Comparison of ENCODE assay signal across 18 mouse cellular contexts in the genomic region with DNA sequence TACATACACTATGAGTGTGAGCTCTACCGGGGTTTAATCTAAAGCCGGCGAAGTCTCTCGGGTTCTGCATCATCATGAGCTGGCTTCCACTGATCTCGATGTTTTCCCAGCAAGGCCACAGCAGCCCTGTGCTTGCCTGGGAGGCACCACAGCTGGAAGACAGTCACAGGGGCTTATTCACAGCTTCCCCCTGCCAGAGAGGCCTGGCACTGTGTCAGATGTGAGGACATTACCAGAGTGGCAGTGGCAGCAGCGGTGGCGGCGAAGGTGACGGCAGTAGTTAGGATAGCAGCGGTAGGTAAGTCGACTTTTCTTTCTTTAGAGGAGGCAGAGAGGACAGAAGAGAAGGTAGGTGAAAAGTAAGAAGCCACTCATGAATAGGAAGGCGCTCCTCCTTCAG. TPM values are rescaled to one million over a fixed set of nuclear protein-coding genes. Genes with fewer than 3 reads are reported as not detected.
DNase-seq lines count a peak whose midpoint lies in the region; ATAC-seq and TF ChIP-seq lines count a peak whose summit lies in the region.
"Had no signal": no experiment of that assay in that cellular context is flagged by ENCODE, and none has a peak within 500 bp of the region (broad histone marks: within the 10 kb centered on the region; RNA-seq: fewer than 3 reads in every experiment).

No protein-coding gene starts in this region.

- H3K27me3 ChIP-seq in heart, embryonic 15.5 days, result no peaks in the 10 kb centered on the region
- H3K27me3 ChIP-seq in lung, postnatal 0 days (replicated peaks; ENCODE audit: insufficient read depth, low read length), result no peaks in the 10 kb centered on the region
- H3K27me3 ChIP-seq in limb, embryonic 10.5 days (ENCODE audit: low read depth, poor library complexity, severe bottlenecking), result no peaks in the 10 kb centered on the region
- H3K27me3 ChIP-seq: embryonic facial prominence, embryonic 15.5 days had no signal

- H3K9ac ChIP-seq in heart, embryonic 15.5 days, result no peak overlapping the region
- H3K9ac ChIP-seq in lung, postnatal 0 days (replicated peaks; ENCODE audit: low read depth), result no peak overlapping the region
- H3K9ac ChIP-seq: embryonic facial prominence, embryonic 15.5 days; liver, postnatal 0 days had no signal

- peaks cover 65% of the 10 kb centered on the region for H3K4me1 ChIP-seq in heart, embryonic 15.5 days (replicated peaks)
- peaks cover 14% of the 10 kb centered on the region; the same call in 1 of the 2 replicates for H3K4me1 ChIP-seq in lung, postnatal 0 days (ENCODE audit: insufficient read depth, low read depth, low read length)
- H3K4me1 ChIP-seq in limb, embryonic 10.5 days, result no peaks in the 10 kb centered on the region

- H3K4me2 ChIP-seq in heart, embryonic 15.5 days, result no peak overlapping the region
- peak overlapping the region; percentile 19; the same call in 1 of the 2 replicates for H3K4me2 ChIP-seq in lung, postnatal 0 days (replicated peaks; ENCODE audit: low read depth, low read length)
- H3K4me2 ChIP-seq: embryonic facial prominence, embryonic 15.5 days; midbrain, embryonic 11.5 days had no signal

- TF ChIP-seq EP300 in lung, postnatal 0 days (IDR thresholded peaks at IDR 0.05), result no peak

- peak; percentile 72 for DNase-seq in adrenal gland, adult 2 months
- no peak for DNase-seq in adrenal gland, postnatal 4 days (ENCODE audit: low spot score in 2 of 2)
- DNase-seq in heart, adult 8-10 months (ENCODE audit: low spot score), result no peak
- peak; percentile 41 for DNase-seq in lung, postnatal 0 days (ENCODE audit: low spot score)
- DNase-seq in lung, postnatal 36 days, result no peak
- DNase-seq in limb, embryonic 10.5 days (ENCODE audit: low spot score), result no peak
- no peak for DNase-seq in natural killer cell, adult 2 months (ENCODE audit: low spot score in 2 of 2)
- DNase-seq: cerebellum, adult 11 months; cerebellum, postnatal 14 days; embryo, embryonic 11 days; kidney, adult 9 months; liver; liver, postnatal 0 days; thymus, postnatal 25 days had no signal

- TF ChIP-seq CTCF in lung, postnatal 0 days (IDR thresholded peaks at IDR 0.05), result no peak

- WGBS in heart, embryonic 15.5 days, result 77% methylated on average over 12 of the region's 12 CpGs
- WGBS in lung, postnatal 0 days, result 46% methylated on average over 12 of the region's 12 CpGs
- WGBS in limb, embryonic 10.5 days, result 94% methylated on average over 12 of the region's 12 CpGs

- H3K36me3 ChIP-seq in heart, embryonic 15.5 days, result peaks cover 55% of the 10 kb centered on the region
- H3K36me3 ChIP-seq in lung, postnatal 0 days (ENCODE audit: insufficient read depth, low read length), result peaks cover 18% of the 10 kb centered on the region; the same call in 1 of the 2 replicates
- peaks cover 51% of the 10 kb centered on the region for H3K36me3 ChIP-seq in limb, embryonic 10.5 days

- H3K4me3 ChIP-seq in heart, embryonic 15.5 days, result no peak overlapping the region
- H3K4me3 ChIP-seq in lung, postnatal 0 days (ENCODE audit: low read depth, low read length), result no peak overlapping the region
- H3K4me3 ChIP-seq in limb, embryonic 10.5 days, result no peak overlapping the region
- H3K4me3 ChIP-seq: embryonic facial prominence, embryonic 15.5 days; forebrain, embryonic 10.5 days had no signal

- no peaks in the 10 kb centered on the region for H3K9me3 ChIP-seq in heart, embryonic 15.5 days (replicated peaks)
- H3K9me3 ChIP-seq in lung, postnatal 0 days (ENCODE audit: low read length), result no peaks in the 10 kb centered on the region
- H3K9me3 ChIP-seq in limb, embryonic 10.5 days (replicated peaks), result no peaks in the 10 kb centered on the region
- H3K9me3 ChIP-seq: embryonic facial prominence, embryonic 15.5 days; forebrain, embryonic 10.5 days had no signal

- no peak for ATAC-seq in heart, embryonic 15.5 days (replicated peaks; ENCODE audit: insufficient number of reproducible peaks, insufficient read depth, low FRiP score, low read depth)
- ATAC-seq in lung, postnatal 0 days, result peak; percentile 10; the same call in 1 of the 2 replicates
- ATAC-seq: liver, postnatal 0 days had no signal

- peak overlapping the region; percentile 59 for H3K27ac ChIP-seq in heart, embryonic 15.5 days
- peak overlapping the region; percentile 70 for H3K27ac ChIP-seq in lung, postnatal 0 days (ENCODE audit: low read length)
- no peak overlapping the region for H3K27ac ChIP-seq in limb, embryonic 10.5 days
- H3K27ac ChIP-seq: embryonic facial prominence, embryonic 15.5 days; forebrain, embryonic 10.5 days had no signal

RNA-seq across cellular contexts. Expression of gene B4galt1, which starts 35.9 kb away (rescaled TPM):
- 10 to 100 TPM; 53.0 to 67.7 TPM for total RNA-seq in adrenal gland, adult 2 months (2021)
- polyA plus RNA-seq in adrenal gland, adult 2 months (2012; rRNA removed), result 166 and 197 TPM in 2 replicates
- 10 to 100 TPM; 90.1 to 98.1 TPM for total RNA-seq in adrenal gland, postnatal 4 days (2021)
- polyA plus RNA-seq in heart, embryonic 15.5 days (2015; fragmentation: Nextera tagmentation; extraction: Ambion mirVana), result 53.7 and 59.5 TPM in 2 replicates
- 10 to 100 TPM; 53.9 to 60.3 (median 57.4) TPM for total RNA-seq in heart, adult 8-10 months (2022)
- 82.9 and 89.4 TPM in 2 replicates for polyA plus RNA-seq in lung, postnatal 0 days (2015; fragmentation: Nextera tagmentation; extraction: Ambion mirVana)
- polyA plus RNA-seq in limb, embryonic 10.5 days (2016; fragmentation: Nextera tagmentation; extraction: Ambion mirVana), result 23.6 and 29.9 TPM in 2 replicates

Comparison
In these comparisons a context has a peak if more than half of its experiments do, and no peak if none do; other contexts are left out.
1. DNase-seq: peak in adrenal gland, adult 2 months (single experiment) and lung, postnatal 0 days (single experiment); none in adrenal gland, postnatal 4 days (0 of 2), heart, adult 8-10 months (single experiment), lung, postnatal 36 days (single experiment), limb, embryonic 10.5 days (single experiment) and natural killer cell, adult 2 months (0 of 2).